Mouse (Mus musculus): Measurements from ENCODE around the gene Ell. TPM values are rescaled to one million over a fixed set of nuclear protein-coding genes. Genes with fewer than 3 reads are reported as not detected.

Ell gene
- polyA plus RNA-seq, 1 experiment from 2014 or later, result 9.5 TPM

GRCm38 (mm10) chr8:70606780-70607602 lies 67.7 kb downstream of the Ell start:
- WGBS (ENCODE audit: insufficient replicate concordance), result 63% methylated on average over 18 of the region's 18 CpGs
- H3K9ac ChIP-seq (replicated peaks), result peak overlapping the region; percentile 83
- TF ChIP-seq CTCF (IDR thresholded peaks at IDR 0.05; ENCODE audit: low read depth), result no peak
- TF ChIP-seq EP300 (IDR thresholded peaks at IDR 0.05; ENCODE audit: low read depth), result no peak
- peaks cover 44% of the 10 kb centered on the region for H3K4me1 ChIP-seq (ENCODE audit: insufficient read depth)
- DNase-seq, result no peak
- H3K4me2 ChIP-seq (ENCODE audit: low read depth, low read length), result peak overlapping the region; percentile 88
- H3K9me3 ChIP-seq (ENCODE audit: low read length), result no peaks in the 10 kb centered on the region
- ATAC-seq, result no peak
- no peak overlapping the region for H3K27ac ChIP-seq (ENCODE audit: low read depth)
- peaks cover 6% of the 10 kb centered on the region; the same call in 1 of the 2 replicates for H3K27me3 ChIP-seq (ENCODE audit: insufficient read depth, low read length)
- no peaks in the 10 kb centered on the region for H3K36me3 ChIP-seq (replicated peaks; ENCODE audit: insufficient read depth, low read length)
- peak overlapping the region; percentile 74 for H3K4me3 ChIP-seq (ENCODE audit: low read depth, low read length)

- Histone ChIP-seq H3K4me1 (ENCODE audit: insufficient read depth) (peaks cover 44% of the 10 kb centered on the region), H3K9me3 (ENCODE audit: low read length) (no peaks in the 10 kb centered on the region), H3K27ac (ENCODE audit: low read depth) (peak overlapping the region; percentile 96; the same call in 1 of the 2 replicates), H3K4me3 (ENCODE audit: low read depth, low read length) (peak overlapping the region; percentile 74), H3K4me2 (ENCODE audit: low read depth, low read length) (peak overlapping the region; percentile 88), H3K9ac (replicated peaks) (peak overlapping the region; percentile 83), H3K27me3 (ENCODE audit: insufficient read depth, low read length) (peaks cover 6% of the 10 kb centered on the region; the same call in 1 of the 2 replicates), H3K36me3 (replicated peaks; ENCODE audit: insufficient read depth, low read length) (no peaks in the 10 kb centered on the region)
- WGBS (ENCODE audit: insufficient replicate concordance), result 13% methylated on average over 6 of the region's 6 CpGs
- DNase-seq (no peak), ATAC-seq (no peak)
- TF ChIP-seq EP300 (IDR thresholded peaks at IDR 0.05; ENCODE audit: low read depth) (no peak), CTCF (IDR thresholded peaks at IDR 0.05; ENCODE audit: low read depth) (no peak)
Measured at GRCm38 (mm10) chr8:70607603-70607897, 68.3 kb downstream of the Ell start.

GRCm38 (mm10) chr8:70607898-70608748 lies 68.9 kb downstream of the Ell start:
- Histone ChIP-seq H3K36me3 (replicated peaks; ENCODE audit: insufficient read depth, low read length) (no peaks in the 10 kb centered on the region), H3K4me1 (ENCODE audit: insufficient read depth) (peaks cover 44% of the 10 kb centered on the region), H3K27me3 (ENCODE audit: insufficient read depth, low read length) (peaks cover 6% of the 10 kb centered on the region; the same call in 1 of the 2 replicates), H3K9me3 (ENCODE audit: low read length) (no peaks in the 10 kb centered on the region), H3K27ac (ENCODE audit: low read depth) (peak overlapping the region; percentile 96), H3K9ac (replicated peaks) (peak overlapping the region; percentile 83), H3K4me3 (ENCODE audit: low read depth, low read length) (peak overlapping the region; percentile 74), H3K4me2 (ENCODE audit: low read depth, low read length) (peak overlapping the region; percentile 88)
- DNase-seq, result peak; percentile 61
- under 1% methylated on average over 80 of the region's 84 CpGs for WGBS (ENCODE audit: insufficient replicate concordance)
- peak; percentile 14 for ATAC-seq
- no peak for TF ChIP-seq EP300 (IDR thresholded peaks at IDR 0.05; ENCODE audit: low read depth)
- TF ChIP-seq CTCF (IDR thresholded peaks at IDR 0.05; ENCODE audit: low read depth), result no peak

- ATAC-seq (no peak), DNase-seq (no peak)
- no peak for TF ChIP-seq EP300 (IDR thresholded peaks at IDR 0.05; ENCODE audit: low read depth)
- no peak for TF ChIP-seq CTCF (IDR thresholded peaks at IDR 0.05; ENCODE audit: low read depth)
- Histone ChIP-seq H3K36me3 (replicated peaks; ENCODE audit: insufficient read depth, low read length) (no peaks in the 10 kb centered on the region), H3K9me3 (ENCODE audit: low read length) (no peaks in the 10 kb centered on the region), H3K27ac (ENCODE audit: low read depth) (peak within 1 kb of the TSS; percentile 96), H3K9ac (replicated peaks) (peak within 1 kb of the TSS; percentile 83), H3K4me2 (ENCODE audit: low read depth, low read length) (peak within 1 kb of the TSS; percentile 88), H3K4me3 (ENCODE audit: low read depth, low read length) (peak within 1 kb of the TSS; percentile 74), H3K27me3 (ENCODE audit: insufficient read depth, low read length) (peaks cover 6% of the 10 kb centered on the region; the same call in 1 of the 2 replicates), H3K4me1 (ENCODE audit: insufficient read depth) (peaks cover 44% of the 10 kb centered on the region)
- WGBS (ENCODE audit: insufficient replicate concordance), result 3% methylated on average over 26 of the region's 26 CpGs
Measured at GRCm38 (mm10) chr8:70608749-70609367, 69.6 kb downstream of the Ell start, which contains the start of gene Ssbp4. Gene Ssbp4 (minus strand): TSS chr8:70608872.

- Histone ChIP-seq H3K9me3 (ENCODE audit: low read length) (no peaks in the 10 kb centered on the region), H3K27me3 (ENCODE audit: insufficient read depth, low read length) (peaks cover 6% of the 10 kb centered on the region; the same call in 1 of the 2 replicates), H3K36me3 (replicated peaks; ENCODE audit: insufficient read depth, low read length) (no peaks in the 10 kb centered on the region), H3K4me3 (ENCODE audit: low read depth, low read length) (peak overlapping the region; percentile 50), H3K9ac (replicated peaks) (peak overlapping the region; percentile 62), H3K4me1 (ENCODE audit: insufficient read depth) (peaks cover 44% of the 10 kb centered on the region), H3K4me2 (ENCODE audit: low read depth, low read length) (peak overlapping the region; percentile 88), H3K27ac (ENCODE audit: low read depth) (peak overlapping the region; percentile 96)
- WGBS (ENCODE audit: insufficient replicate concordance), result under 1% methylated on average over 35 of the region's 39 CpGs
- DNase-seq, result peak; percentile 82
- ATAC-seq, result peak; percentile 52
- no peak for TF ChIP-seq CTCF (IDR thresholded peaks at IDR 0.05; ENCODE audit: low read depth)
- TF ChIP-seq EP300 (IDR thresholded peaks at IDR 0.05; ENCODE audit: low read depth), result no peak
Measured at GRCm38 (mm10) chr8:70609368-70609848, 70.2 kb downstream of the Ell start.

Data from liver, postnatal 0 days (tissue).